Mouse (Mus musculus) liver, adult 2 months (tissue): ENCODE results near the gene Gpc6.

Experiments used
- CTCF ChIP-seq: fragments of 200-500 bp; IDR thresholded peaks from 2 replicates; pipeline ENCODE4 v1.5.1; 2011; ENCODE audit warnings: low read depth, low read length, control low read depth
- POLR2A ChIP-seq: fragments of 200-500 bp; IDR thresholded peaks from 2 replicates; pipeline ENCODE4 v1.6.1; 2011; ENCODE audit warnings: low read length, control low read depth; ENCODE audit not compliant: insufficient read depth; ENCODE audit errors: extremely low read depth

DNA sequence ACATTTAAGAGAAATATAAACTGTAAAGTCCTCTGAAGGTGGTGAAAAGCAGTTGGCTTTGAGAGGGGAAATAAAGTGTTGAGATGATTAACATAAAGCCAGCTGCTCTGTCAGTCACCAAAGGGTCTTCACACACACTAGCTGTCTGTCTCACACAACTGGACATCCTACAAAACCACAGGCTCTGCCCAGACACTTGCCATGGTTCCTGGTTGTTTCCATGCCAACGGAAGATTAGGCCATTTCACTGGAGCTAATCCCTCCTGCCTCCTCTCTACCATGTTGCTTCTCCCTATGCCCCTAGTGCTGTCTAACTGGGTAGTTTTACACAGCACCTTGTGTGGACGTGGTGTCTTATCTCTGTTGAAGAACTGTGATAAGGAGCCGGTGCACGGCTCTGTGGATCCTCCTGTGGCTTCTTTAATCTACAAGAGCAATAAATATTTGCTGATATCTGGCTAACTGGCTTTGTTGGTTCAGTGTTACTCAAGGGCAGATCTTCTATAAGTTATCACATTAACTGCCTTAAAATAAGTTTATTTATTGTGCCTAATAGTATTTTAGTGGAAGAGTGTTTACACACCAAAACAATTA lies 562.1 kb downstream of the Gpc6 start:
- TF ChIP-seq CTCF: no peak
- no peak for TF ChIP-seq POLR2A
